Mouse (Mus musculus) intestine, postnatal 0 days (tissue): ENCODE results near the gene Dynlt1f. TPM values are rescaled to one million over a fixed set of nuclear protein-coding genes. Genes with fewer than 3 reads are reported as not detected.
A peak's percentile ranks its signal among the peaks of the same experiment; 100 is the strongest.
"Not testable (repeated sequence)": the region's sequence is repeated elsewhere in the genome, so short reads cannot be mapped to it uniquely, and the experiment has no call there.

ENCODE experiments used
- ATAC-seq: fragments of 200-750 bp; cut with Nextera tagmentation; 2 replicates; pipeline ENCODE4 v1.8.0; 2017; ENCODE audit warnings: mild to moderate bottlenecking, moderate TSS enrichment, moderate library complexity
- H3K27ac ChIP-seq: fragments of 300-500 bp; sonication (generic); 2 replicates; pipeline ENCODE4 v1.5.1; 2014; ENCODE audit warnings: mild to moderate bottlenecking, low read depth, low read length, moderate library complexity
- H3K27me3 ChIP-seq: fragments of 300-500 bp; sonication (generic); replicated peaks from 2 replicates; pipeline ENCODE4 v1.6.1; 2014; ENCODE audit warnings: low read length, mixed read lengths; ENCODE audit not compliant: control insufficient read depth, insufficient read depth
- H3K36me3 ChIP-seq: fragments of 300-500 bp; sonication (generic); 2 replicates; pipeline ENCODE4 v1.6.1; 2014; ENCODE audit warnings: mild to moderate bottlenecking, moderate library complexity; ENCODE audit not compliant: control insufficient read depth, insufficient read depth
- H3K4me1 ChIP-seq: fragments of 300-500 bp; sonication (generic); replicated peaks from 2 replicates; pipeline ENCODE4 v1.6.1; 2014; ENCODE audit warnings: antibody characterized with exemption, low read length, mixed read lengths; ENCODE audit not compliant: control insufficient read depth, insufficient read depth
- H3K4me2 ChIP-seq: fragments of 300-500 bp; sonication (generic); replicated peaks from 2 replicates; pipeline ENCODE4 v1.6.1; 2014; ENCODE audit warnings: low read depth, mild to moderate bottlenecking, moderate library complexity
- H3K4me3 ChIP-seq: fragments of 300-500 bp; sonication (generic); 2 replicates; pipeline ENCODE4 v1.5.1; 2014; ENCODE audit warnings: low read depth, low read length
- H3K9ac ChIP-seq: fragments of 300-500 bp; sonication (generic); 2 replicates; pipeline ENCODE4 v1.6.1; 2014; ENCODE audit warnings: mild to moderate bottlenecking, low read depth, low read length
- H3K9me3 ChIP-seq: fragments of 300-500 bp; sonication (generic); 2 replicates; pipeline ENCODE4 v1.6.1; 2016; ENCODE audit warnings: mixed run types; ENCODE audit not compliant: control insufficient read depth
- WGBS: fragments of 180-500 bp; shearing (Covaris S2); extraction: QIAGEN DNeasy Blood & Tissue Kit; methylation state at CpG from one replicate; pipeline ENCODE4 v1.1.7; 2014; 5-methylcytosine and 5-hydroxymethylcytosine counted together
- polyA plus RNA-seq: library from polyadenylated mRNA; unstranded; fragments of >200 nt; fragmentation: Nextera tagmentation; extraction: Ambion mirVana; gene quantifications from 2 replicates; pipeline ENCODE4 v1.2.1, GENCODE M21; 2015

The Dynlt1f gene
- polyA plus RNA-seq, 1 experiment from 2014 or later: 234 TPM

GRCm38 (mm10) chr17:6602205-6602604 lies 53.5 kb downstream of the Dynlt1f start:
- H3K27ac ChIP-seq, H3K4me2 ChIP-seq, H3K27me3 ChIP-seq, H3K36me3 ChIP-seq, H3K4me1 ChIP-seq, ATAC-seq, H3K9me3 ChIP-seq, H3K4me3 ChIP-seq, H3K9ac ChIP-seq: not testable (repeated sequence)
- WGBS: 3% methylated on average over 3 of the region's 4 CpGs

- H3K9me3 ChIP-seq, H3K36me3 ChIP-seq, H3K4me1 ChIP-seq, H3K9ac ChIP-seq, H3K27me3 ChIP-seq: not testable (repeated sequence)
- Histone ChIP-seq H3K4me3 (peak within 1 kb of the TSS; percentile 28), H3K27ac (peak within 1 kb of the TSS; percentile 54; the same call in 1 of the 2 replicates), H3K4me2 (peak within 1 kb of the TSS; percentile 54)
- ATAC-seq: peak; percentile 93
- WGBS: under 1% methylated on average over 22 of the region's 40 CpGs
These were observed 54.3 kb downstream of the Dynlt1f start, which contains the start of gene Dynlt1c for GRCm38 (mm10) chr17:6601204-6601911. TSS of gene Dynlt1c (plus strand) at chr17:6601671.

GRCm38 (mm10) chr17:6600216-6600911 lies 55.3 kb downstream of the Dynlt1f start:
- not testable (repeated sequence) for H3K27me3 ChIP-seq, H3K27ac ChIP-seq, H3K4me2 ChIP-seq, H3K9ac ChIP-seq, H3K4me1 ChIP-seq, H3K9me3 ChIP-seq, H3K36me3 ChIP-seq, H3K4me3 ChIP-seq, ATAC-seq
- 86% methylated on average over 5 of the region's 8 CpGs for WGBS

- not testable (repeated sequence) for H3K4me2 ChIP-seq, H3K9ac ChIP-seq, H3K27ac ChIP-seq, H3K4me1 ChIP-seq, H3K27me3 ChIP-seq, ATAC-seq, H3K4me3 ChIP-seq, H3K9me3 ChIP-seq, H3K36me3 ChIP-seq
- 92% methylated on average over 6 of the region's 7 CpGs for WGBS
These were observed 57.3 kb downstream of the Dynlt1f start for GRCm38 (mm10) chr17:6598356-6598755.

Other genes starting within 250 kb of the Dynlt1f start
- gene Dynlt1b, start 225.8 kb downstream of the Dynlt1f start, polyA plus RNA-seq: 725 and 769 TPM in 2 replicates
- 8.9 and 13.1 TPM in 2 replicates for gene Dynlt1c, start 54.2 kb downstream of the Dynlt1f start, polyA plus RNA-seq
- gene Sytl3, start 3.2 kb upstream of the Dynlt1f start, polyA plus RNA-seq: 10.7 and 11.0 TPM in 2 replicates
- gene Ezr, start 126.9 kb upstream of the Dynlt1f start, polyA plus RNA-seq: 342 and 379 TPM in 2 replicates